Mouse (Mus musculus): ENCODE data around the gene Selenof. TPM values are rescaled to one million over a fixed set of nuclear protein-coding genes. Genes with fewer than 3 reads are reported as not detected.

Selenof gene
- polyA plus RNA-seq, 1 experiment: not detected

DNA sequence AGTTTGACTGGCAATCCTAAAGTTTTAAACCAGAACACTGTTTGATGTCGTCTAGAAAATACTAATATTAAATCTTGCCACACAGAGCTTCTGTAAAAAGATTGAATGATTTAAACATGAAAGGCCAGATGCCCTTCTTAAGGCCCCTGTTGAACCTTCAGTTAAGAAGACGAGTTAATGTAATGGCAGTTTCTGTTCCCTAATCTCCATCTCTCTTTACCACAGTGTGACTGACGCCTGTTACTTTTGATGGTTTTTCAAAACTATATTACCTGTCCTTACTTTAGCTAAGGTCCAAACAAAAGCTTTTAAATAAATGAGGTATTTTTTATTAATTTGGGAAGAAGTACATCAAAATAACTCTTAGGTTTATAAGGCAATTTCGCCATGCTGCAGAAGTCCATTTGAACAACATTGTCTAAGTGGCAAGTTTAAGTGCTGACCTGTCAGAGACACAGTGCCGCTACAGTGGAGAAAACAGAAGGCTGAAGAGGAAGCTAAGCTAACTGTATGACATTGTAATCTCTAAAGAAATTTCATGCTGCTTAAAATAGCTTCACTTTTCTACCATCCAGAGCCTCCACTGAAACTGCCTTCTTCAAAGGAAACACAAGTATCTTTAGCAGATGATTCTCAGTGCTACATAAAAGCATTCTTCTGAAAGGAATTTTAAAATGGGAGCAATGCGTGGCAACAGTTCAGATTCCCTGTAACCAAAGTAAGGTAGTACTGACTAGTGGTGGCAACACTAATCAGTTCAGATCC is 14.9 kb downstream of the Selenof start:
- Histone ChIP-seq H3K4me1 (ENCODE audit: control insufficient read depth, insufficient read depth, low read length) (peaks cover 14% of the 10 kb centered on the region), H3K27ac (ENCODE audit: insufficient read depth, low read depth, low read length) (no peak overlapping the region), H3K4me3 (ENCODE audit: insufficient read depth, low read depth, low read length) (no peak overlapping the region)
- WGBS: 75% methylated on average over 6 of the region's 6 CpGs
- TF ChIP-seq POLR2A (IDR thresholded peaks at IDR 0.05; ENCODE audit: insufficient read depth, low read depth, low read length) (no peak), CTCF (IDR thresholded peaks at IDR 0.05; ENCODE audit: insufficient read depth, low read depth, low read length) (no peak)

DNA sequence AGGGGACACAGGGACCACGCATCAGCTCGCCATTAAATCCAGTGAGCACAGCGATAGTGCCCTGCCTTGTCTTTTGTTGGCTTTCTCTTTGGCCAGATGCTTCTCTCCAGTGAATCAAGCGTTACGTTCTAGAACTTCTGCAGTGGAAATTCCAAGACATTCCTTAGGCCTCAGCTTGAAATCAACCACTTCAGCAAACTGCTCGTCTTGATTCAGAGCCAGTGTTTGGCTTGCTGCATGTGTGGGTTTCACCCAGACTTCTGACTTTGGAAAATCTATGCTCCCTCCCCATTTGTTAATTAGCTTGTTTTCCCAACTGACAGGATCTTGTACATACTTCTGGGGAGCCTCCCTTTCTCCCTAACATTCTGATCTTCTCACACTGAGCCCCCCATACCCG is 16.6 kb downstream of the Selenof start:
- H3K4me1 ChIP-seq (ENCODE audit: control insufficient read depth, insufficient read depth, low read length): peaks cover 10% of the 10 kb centered on the region
- WGBS: 56% methylated on average over 7 of the region's 7 CpGs
- H3K27ac ChIP-seq (ENCODE audit: insufficient read depth, low read depth, low read length): no peak overlapping the region
- H3K4me3 ChIP-seq (ENCODE audit: insufficient read depth, low read depth, low read length): no peak overlapping the region
- TF ChIP-seq POLR2A (IDR thresholded peaks at IDR 0.05; ENCODE audit: insufficient read depth, low read depth, low read length) (no peak), CTCF (IDR thresholded peaks at IDR 0.05; ENCODE audit: insufficient read depth, low read depth, low read length) (no peak)

DNA sequence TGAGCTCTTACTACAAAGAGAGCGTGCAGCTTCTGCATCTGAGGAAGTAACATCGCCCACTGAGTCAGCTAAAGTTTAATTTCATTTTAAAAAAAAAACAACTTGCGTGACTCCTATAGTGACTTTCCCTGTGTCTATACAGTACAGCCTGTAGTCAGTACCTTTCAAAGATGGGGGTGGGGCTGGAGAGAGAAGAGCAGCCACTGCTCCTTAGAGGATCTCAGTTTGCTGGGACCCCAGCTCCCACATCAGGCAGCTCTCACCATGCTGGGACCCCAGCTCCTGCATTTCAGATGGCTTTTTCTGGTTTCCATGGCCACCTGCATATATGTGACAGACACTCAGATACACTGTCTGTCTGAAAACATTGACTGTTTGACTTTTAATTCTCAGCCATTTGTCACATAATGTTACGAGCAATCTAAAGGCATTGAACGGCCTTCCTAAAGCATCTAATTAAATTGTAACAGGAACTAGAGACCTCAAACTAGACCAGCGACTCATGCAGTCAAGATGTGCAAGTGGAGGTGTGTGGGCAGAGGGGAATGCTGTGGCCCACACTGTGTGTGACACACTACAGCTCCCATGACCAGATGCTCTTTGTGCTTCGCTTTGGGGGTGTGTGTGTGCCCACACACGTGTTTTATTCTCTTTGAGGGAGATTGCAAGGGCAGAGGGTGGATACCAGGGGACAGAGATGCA is 19.2 kb downstream of the Selenof start:
- H3K27ac ChIP-seq (ENCODE audit: insufficient read depth, low read depth, low read length): no peak overlapping the region
- 52% methylated on average over 8 of the region's 8 CpGs for WGBS
- peaks cover 9% of the 10 kb centered on the region for H3K4me1 ChIP-seq (ENCODE audit: control insufficient read depth, insufficient read depth, low read length)
- TF ChIP-seq POLR2A (IDR thresholded peaks at IDR 0.05; ENCODE audit: insufficient read depth, low read depth, low read length) (no peak), CTCF (IDR thresholded peaks at IDR 0.05; ENCODE audit: insufficient read depth, low read depth, low read length) (no peak)
- no peak overlapping the region for H3K4me3 ChIP-seq (ENCODE audit: insufficient read depth, low read depth, low read length)

DNA sequence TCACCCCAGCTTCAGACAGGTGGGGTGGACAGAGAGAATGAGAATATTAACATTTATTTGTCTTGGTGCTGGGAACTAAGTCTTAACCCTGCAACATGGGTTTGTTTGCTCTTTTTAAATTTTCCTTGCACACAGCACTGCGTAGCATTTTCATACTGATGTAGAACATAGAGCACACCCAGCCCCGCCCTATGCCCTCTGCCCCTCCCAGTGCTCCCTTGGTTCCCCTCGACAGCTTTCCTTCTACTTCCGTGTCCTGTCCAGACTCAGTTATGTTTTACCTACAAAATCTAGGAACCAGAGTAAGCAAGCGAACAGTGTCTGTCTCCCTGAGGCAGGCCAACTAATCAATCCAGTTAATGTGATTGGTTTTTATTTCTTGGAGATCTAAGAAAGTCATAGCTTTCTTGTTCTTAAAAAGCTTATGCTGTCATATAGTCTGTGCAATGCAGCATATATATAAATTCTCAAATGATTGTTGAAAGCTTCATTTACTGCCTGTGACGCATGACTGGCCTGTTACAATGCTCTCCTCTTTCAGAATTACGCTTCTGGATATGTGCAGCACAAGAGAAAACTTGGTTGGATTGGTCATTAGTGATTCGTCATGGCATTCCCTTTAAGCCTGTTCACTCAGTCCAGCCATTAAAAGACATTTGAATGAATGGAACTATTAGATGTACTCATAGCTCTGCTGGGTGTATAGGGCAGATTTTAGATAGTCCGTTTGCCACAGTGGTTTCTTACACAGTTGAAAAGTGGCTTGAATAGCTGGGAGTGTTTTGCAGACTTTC is 23.1 kb downstream of the Selenof start:
- 83% methylated on average over 9 of the region's 9 CpGs for WGBS
- no peak for TF ChIP-seq CTCF (IDR thresholded peaks at IDR 0.05; ENCODE audit: insufficient read depth, low read depth, low read length)
- TF ChIP-seq POLR2A (IDR thresholded peaks at IDR 0.05; ENCODE audit: insufficient read depth, low read depth, low read length): no peak
- H3K4me3 ChIP-seq (ENCODE audit: insufficient read depth, low read depth, low read length): no peak overlapping the region
- no peak overlapping the region for H3K27ac ChIP-seq (ENCODE audit: insufficient read depth, low read depth, low read length)
- peaks cover 5% of the 10 kb centered on the region for H3K4me1 ChIP-seq (ENCODE audit: control insufficient read depth, insufficient read depth, low read length)

DNA sequence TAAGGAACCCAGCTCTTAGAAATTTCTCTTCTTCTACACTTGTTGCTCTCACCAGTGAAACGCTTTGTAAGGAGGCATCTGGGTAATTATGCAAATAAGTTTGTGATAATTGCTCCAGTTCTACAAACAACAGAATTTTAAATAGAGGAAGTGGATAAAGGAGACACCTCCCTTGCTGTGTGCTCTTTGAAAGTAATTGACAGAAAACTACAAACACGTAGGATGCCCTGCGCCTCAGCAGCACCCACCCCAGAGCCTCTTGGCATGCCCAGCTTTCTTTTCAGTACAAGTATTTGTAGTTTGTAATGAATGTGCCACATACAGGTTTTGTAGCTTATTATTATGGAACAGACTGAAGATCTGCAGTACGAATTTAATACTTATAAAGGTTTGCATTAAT is 27.0 kb downstream of the Selenof start:
- Histone ChIP-seq H3K4me3 (ENCODE audit: insufficient read depth, low read depth, low read length) (no peak overlapping the region), H3K4me1 (ENCODE audit: control insufficient read depth, insufficient read depth, low read length) (no peaks in the 10 kb centered on the region), H3K27ac (ENCODE audit: insufficient read depth, low read depth, low read length) (no peak overlapping the region)
- TF ChIP-seq POLR2A (IDR thresholded peaks at IDR 0.05; ENCODE audit: insufficient read depth, low read depth, low read length) (no peak), CTCF (IDR thresholded peaks at IDR 0.05; ENCODE audit: insufficient read depth, low read depth, low read length) (no peak)
- 53% methylated on average over 4 of the region's 4 CpGs for WGBS

DNA sequence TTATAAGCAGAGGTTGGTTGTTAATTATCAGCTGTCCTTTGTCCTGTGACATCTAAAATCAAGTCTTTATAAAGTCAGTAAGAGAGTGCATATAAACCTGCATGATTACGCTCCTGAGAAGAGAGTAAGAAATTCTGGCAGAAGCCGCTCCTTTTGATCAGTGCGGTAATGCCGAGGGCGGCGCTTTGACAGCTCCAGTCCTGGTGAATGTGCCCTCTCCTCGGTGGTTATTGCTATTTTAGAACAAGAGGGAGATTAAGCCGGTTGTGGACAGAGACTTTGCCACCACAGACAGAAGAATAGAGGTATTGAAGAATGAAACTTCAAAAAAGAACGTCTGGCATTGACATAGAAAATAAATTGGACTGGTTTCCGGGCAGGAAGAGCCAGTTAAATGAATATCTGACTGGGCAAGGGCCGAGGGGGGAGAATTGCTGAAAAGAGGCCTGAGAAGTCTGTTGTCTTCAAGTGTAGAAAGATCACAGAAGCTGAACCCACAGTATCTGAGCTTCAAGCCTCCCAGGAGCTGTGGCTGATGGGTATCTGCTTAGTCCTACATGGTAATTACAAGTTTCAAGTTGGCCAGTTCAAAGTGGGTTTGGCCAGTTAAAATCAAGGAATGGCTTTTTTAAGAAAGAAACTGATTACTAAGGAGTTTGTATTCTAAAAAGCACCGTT is 27.8 kb downstream of the Selenof start:
- no peak overlapping the region for H3K4me3 ChIP-seq (ENCODE audit: insufficient read depth, low read depth, low read length)
- no peak overlapping the region for H3K27ac ChIP-seq (ENCODE audit: insufficient read depth, low read depth, low read length)
- no peaks in the 10 kb centered on the region for H3K4me1 ChIP-seq (ENCODE audit: control insufficient read depth, insufficient read depth, low read length)
- TF ChIP-seq POLR2A (IDR thresholded peaks at IDR 0.05; ENCODE audit: insufficient read depth, low read depth, low read length) (no peak), CTCF (IDR thresholded peaks at IDR 0.05; ENCODE audit: insufficient read depth, low read depth, low read length) (no peak)
- 60% methylated on average over 12 of the region's 12 CpGs for WGBS

DNA sequence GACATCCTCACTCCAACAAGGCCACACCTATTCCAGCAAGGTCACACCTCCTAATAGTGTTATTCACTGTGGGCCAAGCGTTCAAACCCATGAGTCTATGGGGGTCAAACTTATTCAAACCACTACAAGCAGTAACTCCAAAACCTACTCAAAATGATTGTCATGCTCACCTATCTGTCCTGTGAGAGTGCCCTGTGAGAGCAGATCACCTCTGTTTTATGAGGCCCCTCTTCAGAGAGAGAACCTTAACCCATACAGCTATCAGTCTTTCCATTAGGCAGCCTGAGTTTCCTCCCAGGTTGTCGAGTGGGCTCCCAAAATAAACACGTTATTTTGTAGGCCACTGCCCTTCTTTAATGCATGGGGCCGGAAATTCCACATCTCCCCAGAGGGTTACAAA is 32.3 kb downstream of the Selenof start:
- Histone ChIP-seq H3K27ac (ENCODE audit: insufficient read depth, low read depth, low read length) (no peak overlapping the region), H3K4me3 (ENCODE audit: insufficient read depth, low read depth, low read length) (no peak overlapping the region), H3K4me1 (ENCODE audit: control insufficient read depth, insufficient read depth, low read length) (no peaks in the 10 kb centered on the region)
- WGBS: 85% methylated on average over 4 of the region's 4 CpGs
- TF ChIP-seq CTCF (IDR thresholded peaks at IDR 0.05; ENCODE audit: insufficient read depth, low read depth, low read length) (no peak), POLR2A (IDR thresholded peaks at IDR 0.05; ENCODE audit: insufficient read depth, low read depth, low read length) (no peak)

DNA sequence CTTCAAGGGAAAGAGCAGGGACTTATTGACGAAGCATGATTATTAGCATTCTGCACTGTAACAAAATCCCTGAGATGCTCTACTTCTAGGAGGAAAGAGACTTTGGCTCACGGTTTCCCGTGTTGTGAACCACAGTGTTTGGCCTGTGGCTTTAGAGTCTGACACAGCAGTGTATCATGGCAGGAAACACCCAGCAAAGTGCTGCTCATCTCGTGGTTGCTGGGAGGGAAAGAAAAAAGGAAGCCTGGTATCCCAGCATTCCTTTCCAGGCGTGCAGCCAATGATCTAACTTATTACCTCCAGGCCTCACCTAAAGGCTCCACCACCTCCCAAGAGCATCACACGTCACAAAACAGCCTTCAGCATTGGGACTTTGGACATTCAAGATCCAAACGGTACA is 32.7 kb downstream of the Selenof start:
- 85% methylated on average over 7 of the region's 7 CpGs for WGBS
- TF ChIP-seq POLR2A (IDR thresholded peaks at IDR 0.05; ENCODE audit: insufficient read depth, low read depth, low read length): no peak
- Histone ChIP-seq H3K4me3 (ENCODE audit: insufficient read depth, low read depth, low read length) (no peak overlapping the region), H3K4me1 (ENCODE audit: control insufficient read depth, insufficient read depth, low read length) (no peaks in the 10 kb centered on the region), H3K27ac (ENCODE audit: insufficient read depth, low read depth, low read length) (no peak overlapping the region)

Data from olfactory bulb, adult 2 months (tissue).